Mouse (Mus musculus) limb, embryonic 14.5 days (tissue): ENCODE data around the gene Npb. TPM values are rescaled to one million over a fixed set of nuclear protein-coding genes. Genes with fewer than 3 reads are reported as not detected.

Experiments used
- ATAC-seq: fragments of 200-750 bp; cut with Nextera tagmentation; 2 replicates; pipeline ENCODE4 v1.8.0; 2017; ENCODE audit warnings: low read depth, moderate number of reproducible peaks, moderate TSS enrichment; ENCODE audit not compliant: low FRiP score
- DNase-seq: peaks from one replicate; pipeline ENCODE4 v3.0.0-alpha.2; 2015; ENCODE audit warnings: low spot score
- H3K27ac ChIP-seq: fragments of 300-500 bp; sonication (generic); replicated peaks from 2 replicates; pipeline ENCODE4 v1.5.1; 2014; ENCODE audit warnings: low read depth, mild to moderate bottlenecking, low read length, moderate library complexity, mixed read lengths
- H3K27me3 ChIP-seq: fragments of 300-500 bp; sonication (generic); 2 replicates; pipeline ENCODE4 v1.6.1; 2014; ENCODE audit warnings: low read length, mixed read lengths; ENCODE audit not compliant: control insufficient read depth, insufficient read depth
- H3K36me3 ChIP-seq: fragments of 300-500 bp; sonication (generic); 2 replicates; pipeline ENCODE4 v1.6.1; 2014; ENCODE audit warnings: mild to moderate bottlenecking, low read length, moderate library complexity, mixed read lengths; ENCODE audit not compliant: control insufficient read depth, insufficient read depth
- H3K4me1 ChIP-seq: fragments of 300-500 bp; sonication (generic); 2 replicates; pipeline ENCODE4 v1.6.1; 2014; ENCODE audit warnings: antibody characterized with exemption, low read length, mixed read lengths; ENCODE audit not compliant: control insufficient read depth, insufficient read depth
- H3K4me2 ChIP-seq: fragments of 300-500 bp; sonication (generic); replicated peaks from 2 replicates; pipeline ENCODE4 v1.6.1; 2014; ENCODE audit warnings: low read depth, mild to moderate bottlenecking, low read length, moderate library complexity; ENCODE audit not compliant: severe bottlenecking
- H3K4me3 ChIP-seq: fragments of 300-500 bp; sonication (generic); replicated peaks from 2 replicates; pipeline ENCODE4 v1.5.1; 2014; ENCODE audit warnings: low read length
- H3K9ac ChIP-seq: fragments of 300-500 bp; sonication (generic); 2 replicates; pipeline ENCODE4 v1.6.1; 2014; ENCODE audit warnings: mild to moderate bottlenecking, low read depth, low read length, moderate library complexity; ENCODE audit not compliant: severe bottlenecking
- H3K9me3 ChIP-seq: fragments of 300-500 bp; sonication (generic); 2 replicates; pipeline ENCODE4 v1.6.1; 2016; ENCODE audit warnings: low read length; ENCODE audit not compliant: control insufficient read depth
- POLR2A ChIP-seq: fragments of 200-500 bp; IDR thresholded peaks from 2 replicates; pipeline ENCODE4 v1.8.0; 2012; ENCODE audit warnings: inconsistent platforms, mild to moderate bottlenecking, moderate library complexity, borderline replicate concordance; ENCODE audit not compliant: insufficient read depth, insufficient read length; ENCODE audit errors: extremely low read depth
- WGBS: fragments of 180-500 bp; shearing (Covaris S2); extraction: QIAGEN DNeasy Blood & Tissue Kit; methylation state at CpG from one replicate; pipeline ENCODE4 v1.1.7; 2014; 5-methylcytosine and 5-hydroxymethylcytosine counted together
- polyA plus RNA-seq, 2 experiments: library from polyadenylated mRNA; depleted of rRNA in 1 of 2; stranded (reverse) in 1 of 2; unstranded in 1 of 2; fragments of >200 nt; fragmentation: Nextera tagmentation in 1 of 2; extraction: Ambion mirVana in 1 of 2; gene quantifications; 2 replicates each; pipeline versions ENCODE4 v1.2.1 to v1.2.3; 2012 to 2014

The Npb gene
- polyA plus RNA-seq, 2 experiments = 2.1 to 2.7 TPM

DNA sequence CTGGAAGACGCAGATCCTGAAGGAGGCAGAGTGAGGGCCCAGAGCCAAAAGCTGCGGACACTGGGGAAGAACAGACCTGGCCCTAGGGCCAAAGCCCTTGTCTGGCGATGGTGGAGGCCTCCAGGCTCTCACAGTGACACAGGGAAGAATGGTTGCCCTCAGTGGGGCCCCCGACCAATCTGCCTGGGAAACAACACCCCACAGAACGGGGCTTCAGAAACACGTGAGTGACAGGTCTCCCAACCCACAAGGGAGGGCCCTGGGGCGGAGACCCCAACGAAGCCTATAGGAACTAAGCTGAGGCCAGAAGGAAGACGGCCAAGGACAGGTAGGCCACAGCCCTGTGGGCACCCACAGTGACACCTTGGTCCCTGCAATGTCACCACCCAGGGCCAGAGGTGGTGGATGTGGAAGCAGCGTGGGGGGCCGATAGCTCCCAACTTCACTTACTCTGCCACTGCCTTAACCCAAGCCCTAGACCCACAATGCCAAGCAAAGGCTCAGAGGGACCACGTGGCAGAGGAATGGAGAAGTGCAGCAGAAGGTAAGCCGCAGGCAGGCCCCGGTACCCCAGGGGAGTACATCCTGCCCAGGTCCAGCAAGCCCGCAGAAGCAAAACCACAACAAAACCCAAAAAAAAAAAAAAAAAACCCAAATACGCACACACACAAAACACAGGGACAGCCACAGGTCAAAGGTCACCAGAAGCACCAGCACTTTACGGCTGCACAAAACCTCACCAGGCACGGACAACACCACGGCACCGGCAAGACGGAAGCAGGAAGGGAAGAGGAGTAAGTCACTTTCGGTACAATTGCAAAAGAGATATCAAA lies 19.4 kb downstream of the Npb start:
- DNase-seq = no peak

DNA sequence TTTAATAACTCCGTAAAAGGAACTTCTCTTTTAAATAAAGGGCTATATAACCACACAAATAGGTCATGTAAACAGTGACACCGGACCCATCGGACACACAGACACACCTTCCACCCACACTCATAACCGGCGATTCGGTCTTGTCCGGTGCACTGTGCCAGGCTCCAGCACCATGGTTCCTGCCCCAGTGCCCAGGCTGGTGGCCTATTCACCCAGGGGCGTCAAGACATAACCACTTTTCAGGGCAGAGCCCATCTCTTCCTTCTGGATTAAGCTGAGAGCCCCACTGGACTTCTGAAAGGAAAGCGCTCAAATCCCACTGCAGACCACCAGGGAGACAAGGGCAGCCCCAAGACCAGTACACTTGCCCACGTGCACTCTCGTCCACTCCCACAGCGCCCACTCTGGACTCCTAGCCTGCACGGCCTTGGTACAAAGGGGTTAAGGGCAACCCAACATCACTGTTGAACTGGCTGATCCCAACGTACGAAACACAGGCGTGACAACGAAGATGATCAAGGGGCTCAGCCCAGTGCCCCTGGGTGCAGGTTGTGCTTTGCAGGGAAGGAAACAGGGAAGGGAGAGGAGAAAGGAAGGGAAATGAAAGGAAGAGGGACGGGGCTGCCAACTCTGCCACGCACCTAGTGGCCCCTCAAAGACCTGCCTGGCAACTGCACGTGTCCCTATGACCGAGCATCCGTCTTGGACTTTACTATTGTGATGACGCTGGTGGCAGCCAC lies 20.5 kb downstream of the Npb start:
- ATAC-seq = no peak
- 94% methylated on average over 22 of the region's 23 CpGs for WGBS
- DNase-seq = no peak
- Histone ChIP-seq H3K36me3 (peaks cover 25% of the 10 kb centered on the region), H3K9ac (no peak overlapping the region), H3K4me2 (no peak overlapping the region), H3K9me3 (no peaks in the 10 kb centered on the region), H3K4me3 (no peak overlapping the region), H3K4me1 (peaks cover 15% of the 10 kb centered on the region), H3K27me3 (no peaks in the 10 kb centered on the region), H3K27ac (no peak overlapping the region)
- TF ChIP-seq POLR2A = no peak

More for the DNA sequence above, 19.4 kb downstream of the Npb start:
- no peak for TF ChIP-seq POLR2A
- WGBS = 78% methylated on average over 22 of the region's 22 CpGs
- no peaks in the 10 kb centered on the region for H3K9me3 ChIP-seq
- H3K4me1 ChIP-seq = peaks cover 15% of the 10 kb centered on the region
- H3K27me3 ChIP-seq = no peaks in the 10 kb centered on the region
- no peak overlapping the region for H3K4me2 ChIP-seq
- H3K4me3 ChIP-seq = no peak overlapping the region
- no peak overlapping the region for H3K27ac ChIP-seq
- peaks cover 33% of the 10 kb centered on the region for H3K36me3 ChIP-seq
- no peak overlapping the region for H3K9ac ChIP-seq
- no peak for ATAC-seq

DNA sequence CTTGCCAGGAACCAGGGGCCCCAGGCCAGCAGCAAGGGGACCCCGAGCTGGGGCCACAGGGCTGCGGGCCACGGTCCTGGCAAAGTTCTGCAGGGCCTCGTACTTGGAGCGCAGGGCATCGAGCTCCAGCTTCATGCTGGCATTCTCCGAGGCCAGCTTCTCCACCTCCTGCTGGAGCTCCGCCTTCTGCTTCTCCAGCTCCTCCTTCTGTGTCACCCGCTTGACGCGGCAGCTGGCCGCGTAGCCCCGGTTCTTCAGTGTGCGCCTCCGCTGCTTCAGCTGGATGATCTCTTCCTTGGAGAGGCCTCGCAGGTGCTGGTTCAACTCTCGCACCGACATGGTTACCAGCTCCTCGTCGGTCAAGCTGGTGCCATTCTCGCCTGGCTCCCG lies 21.1 kb downstream of the Npb start:
- Histone ChIP-seq H3K9me3 (no peaks in the 10 kb centered on the region), H3K36me3 (peaks cover 25% of the 10 kb centered on the region), H3K27ac (no peak overlapping the region), H3K4me1 (peaks cover 19% of the 10 kb centered on the region), H3K27me3 (no peaks in the 10 kb centered on the region), H3K4me3 (no peak overlapping the region), H3K9ac (no peak overlapping the region), H3K4me2 (no peak overlapping the region)
- ATAC-seq (no peak), DNase-seq (no peak)
- no peak for TF ChIP-seq POLR2A
- whole genome bisulfite sequencing = 81% methylated on average over 23 of the region's 23 CpGs

DNA sequence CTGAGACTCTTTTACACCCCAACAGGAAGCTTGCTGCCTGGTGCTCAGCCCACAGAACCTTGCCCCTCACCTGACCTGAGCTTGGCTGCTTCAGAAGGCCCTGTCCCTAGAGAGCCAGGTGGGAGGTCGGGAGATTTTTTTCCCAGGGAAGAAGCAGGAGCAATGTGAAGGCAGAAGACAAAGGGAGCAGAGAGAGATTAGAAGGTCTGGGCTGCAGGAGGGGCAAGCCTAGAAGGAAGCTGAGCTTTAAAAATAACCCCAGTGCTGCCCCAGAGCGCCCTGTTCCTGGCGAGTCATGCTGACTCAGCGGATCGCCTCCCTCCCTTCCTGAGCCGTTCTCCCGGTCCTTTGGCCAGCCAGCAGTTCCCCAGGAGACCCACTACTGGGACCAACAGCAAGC lies 21.6 kb downstream of the Npb start:
- 39% methylated on average over 7 of the region's 7 CpGs for WGBS
- Histone ChIP-seq H3K27me3 (no peaks in the 10 kb centered on the region), H3K9me3 (no peaks in the 10 kb centered on the region), H3K36me3 (peaks cover 25% of the 10 kb centered on the region), H3K4me1 (peaks cover 19% of the 10 kb centered on the region), H3K9ac (no peak overlapping the region), H3K4me3 (no peak overlapping the region), H3K27ac (no peak overlapping the region), H3K4me2 (no peak overlapping the region)
- TF ChIP-seq POLR2A = no peak
- ATAC-seq (no peak), DNase-seq (no peak)

DNA sequence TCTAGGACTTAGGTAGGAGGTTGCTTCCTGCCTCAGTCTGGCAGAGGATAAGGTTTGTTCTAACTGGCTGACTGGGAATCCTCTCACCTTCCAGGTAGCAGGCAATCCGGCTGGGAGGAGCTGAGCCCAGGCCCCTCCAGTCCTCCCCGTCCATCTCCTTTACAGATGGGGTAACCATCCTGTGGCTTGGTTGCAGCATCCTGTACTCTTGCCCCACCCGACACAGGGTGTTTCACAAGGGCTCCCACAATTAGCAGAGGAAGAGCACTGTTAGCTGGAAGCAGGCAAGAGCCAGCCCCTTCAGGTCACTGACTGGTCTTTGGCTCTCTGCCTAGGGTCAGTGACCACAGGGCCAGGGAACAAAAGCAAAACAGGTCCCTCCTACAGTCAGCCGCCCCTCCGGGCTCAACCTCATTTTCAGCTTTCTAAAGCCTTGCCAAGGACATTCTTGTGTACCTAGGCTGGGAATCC lies 22.2 kb downstream of the Npb start:
- Histone ChIP-seq H3K36me3 (peaks cover 25% of the 10 kb centered on the region), H3K9me3 (no peaks in the 10 kb centered on the region), H3K27ac (no peak overlapping the region), H3K4me2 (no peak overlapping the region), H3K4me3 (no peak overlapping the region), H3K9ac (peak overlapping the region; percentile 3; the same call in 1 of the 2 replicates), H3K4me1 (peaks cover 15% of the 10 kb centered on the region), H3K27me3 (no peaks in the 10 kb centered on the region)
- ATAC-seq (no peak), DNase-seq (no peak)
- WGBS = 61% methylated on average over 5 of the region's 5 CpGs
- no peak for TF ChIP-seq POLR2A
